In the genomic region with DNA sequence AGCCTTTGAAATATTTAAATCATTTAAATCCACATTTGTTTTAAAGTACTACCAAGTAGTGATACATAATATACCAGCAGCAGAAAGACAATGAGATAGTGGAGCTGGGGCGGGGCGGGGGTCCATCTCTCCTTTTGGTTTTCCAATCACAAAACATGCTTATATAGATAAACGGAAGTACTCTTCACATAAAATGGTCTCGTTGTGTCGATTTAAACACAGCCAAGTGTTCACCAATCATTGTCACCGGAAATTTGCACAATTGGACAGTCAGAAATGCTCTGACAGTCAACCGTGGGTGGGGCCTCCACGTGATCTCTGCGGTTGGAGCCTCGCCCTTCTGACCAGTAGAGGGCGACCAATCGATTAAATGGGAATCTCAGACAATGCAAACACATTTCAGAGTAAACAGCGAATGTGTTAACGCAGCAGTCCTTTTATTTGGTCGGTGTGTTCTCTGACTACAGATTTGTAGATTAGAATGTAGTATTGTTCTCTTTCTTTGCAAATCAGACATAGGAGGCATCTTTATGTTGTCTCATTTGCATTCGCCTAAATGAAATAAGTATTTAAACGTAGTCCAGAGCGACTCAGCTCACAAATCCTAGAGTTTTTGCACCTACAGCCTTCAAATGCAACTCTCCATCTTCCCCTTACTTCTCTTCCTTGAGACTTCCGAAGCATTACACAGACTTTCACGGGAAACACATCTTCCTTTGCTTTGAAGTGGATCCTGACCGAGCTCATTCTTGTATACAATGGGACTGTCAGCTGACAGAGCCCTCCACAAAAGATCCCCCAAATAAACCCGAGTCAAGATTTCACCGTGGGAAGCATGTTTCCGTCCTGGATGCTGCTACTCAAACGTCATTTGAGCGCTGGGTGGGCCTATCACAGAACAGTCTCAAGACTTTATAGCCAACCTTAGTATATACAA, we compare ENCODE assay signal across 8 mouse cellular contexts. TPM values are rescaled to one million over a fixed set of nuclear protein-coding genes. Genes with fewer than 3 reads are reported as not detected.
DNase-seq lines count a peak whose midpoint lies in the region; ATAC-seq and TF ChIP-seq lines count a peak whose summit lies in the region.

No protein-coding gene starts in this region.

- H3K4me1 ChIP-seq in bone marrow macrophage, adult 2 months (ENCODE audit: control insufficient read depth, insufficient read depth, low read length) = peaks cover 7% of the 10 kb centered on the region
- no peaks in the 10 kb centered on the region for H3K4me1 ChIP-seq in embryonic fibroblast, embryonic 13.5 days (ENCODE audit: control insufficient read depth, insufficient read depth, low read length)
- H3K4me1 ChIP-seq in kidney, embryonic 14.5 days (ENCODE audit: control insufficient read depth, insufficient read depth, low read length) = peaks cover 13% of the 10 kb centered on the region; the same call in 1 of the 2 replicates
- peaks cover 40% of the 10 kb centered on the region for H3K4me1 ChIP-seq in limb, embryonic 15.5 days

- H3K9ac ChIP-seq in kidney, embryonic 14.5 days (ENCODE audit: low read depth, low read length) = peak overlapping the region; percentile 25; the same call in 1 of the 2 replicates
- 0 out of 2 replicates have a peak overlapping the region, but pooled peaks have one; percentile 24 for H3K9ac ChIP-seq in limb, embryonic 15.5 days

- no peaks in the 10 kb centered on the region for H3K36me3 ChIP-seq in kidney, embryonic 14.5 days (ENCODE audit: control insufficient read depth, insufficient read depth, low read length)
- H3K36me3 ChIP-seq in limb, embryonic 15.5 days = no peaks in the 10 kb centered on the region

- H3K27ac ChIP-seq in bone marrow macrophage, adult 2 months (ENCODE audit: insufficient read depth, low read depth, low read length) = peak overlapping the region; percentile 59
- H3K27ac ChIP-seq in embryonic fibroblast, embryonic 13.5 days (ENCODE audit: insufficient read depth, low read length) = peak overlapping the region; percentile 45; the same call in 1 of the 2 replicates
- H3K27ac ChIP-seq in kidney, embryonic 14.5 days (ENCODE audit: low read depth, low read length) = peak overlapping the region; percentile 62; the same call in 1 of the 2 replicates
- peak overlapping the region; percentile 90 for H3K27ac ChIP-seq in limb, embryonic 15.5 days

- peak; percentile 64 for TF ChIP-seq CTCF in bone marrow macrophage, adult 2 months (IDR thresholded peaks at IDR 0.05; ENCODE audit: low read depth, low read length)
- TF ChIP-seq CTCF in embryonic fibroblast, embryonic 13.5 days (IDR thresholded peaks at IDR 0.05; ENCODE audit: borderline replicate concordance, insufficient read depth, low read length) = peak; percentile 56; the same call in 1 of the 2 replicates

- H3K9me3 ChIP-seq in kidney, embryonic 14.5 days (ENCODE audit: control insufficient read depth, low read length) = no peaks in the 10 kb centered on the region
- H3K9me3 ChIP-seq in limb, embryonic 15.5 days = no peaks in the 10 kb centered on the region

- H3K4me3 ChIP-seq in bone marrow macrophage, adult 2 months (ENCODE audit: insufficient read depth, low read length) = peak overlapping the region; percentile 60
- peak overlapping the region; percentile 49 for H3K4me3 ChIP-seq in embryonic fibroblast, embryonic 13.5 days (ENCODE audit: insufficient read depth, low read length)
- H3K4me3 ChIP-seq in kidney, embryonic 14.5 days (ENCODE audit: low read length) = peak overlapping the region; percentile 38
- H3K4me3 ChIP-seq in limb, embryonic 15.5 days = peak overlapping the region; percentile 50

- DNase-seq in A20 (ENCODE audit: low read depth, low spot score) = peak; percentile 95
- DNase-seq in heart, adult 9 months (ENCODE audit: low spot score in 2 of 2) = peak; percentile 87 to 92
- DNase-seq in monocyte, adult 2 months (ENCODE audit: low read depth in 1 of 2, low spot score in 2 of 2) = peak; percentile 86 to 89
- peak; percentile 89 to 93 for DNase-seq in spleen, postnatal 36 days (ENCODE audit: low spot score in 2 of 2)

- ATAC-seq in kidney, embryonic 14.5 days (ENCODE audit: low FRiP score, low TSS enrichment) = peak; percentile 77
- ATAC-seq in limb, embryonic 15.5 days (ENCODE audit: insufficient number of reproducible peaks, low FRiP score, low TSS enrichment, low read depth) = peak; percentile 46; the same call in 1 of the 2 replicates

- H3K27me3 ChIP-seq in kidney, embryonic 14.5 days (ENCODE audit: control insufficient read depth, insufficient read depth, low read length) = no peaks in the 10 kb centered on the region
- H3K27me3 ChIP-seq in limb, embryonic 15.5 days = no peaks in the 10 kb centered on the region

- H3K4me2 ChIP-seq in kidney, embryonic 14.5 days (replicated peaks; ENCODE audit: low read depth, low read length) = peak overlapping the region; percentile 52
- H3K4me2 ChIP-seq in limb, embryonic 15.5 days = peak overlapping the region; percentile 78

- TF ChIP-seq POLR2A in bone marrow macrophage, adult 2 months (IDR thresholded peaks at IDR 0.05; ENCODE audit: borderline replicate concordance, low read depth, low read length) = no peak
- no peak for TF ChIP-seq POLR2A in embryonic fibroblast, embryonic 13.5 days (IDR thresholded peaks at IDR 0.05; ENCODE audit: low read depth, low read length)

- WGBS in kidney, embryonic 14.5 days = 19% methylated on average over 26 of the region's 26 CpGs
- 18% methylated on average over 26 of the region's 26 CpGs for WGBS in limb, embryonic 15.5 days

RNA-seq across cellular contexts. Expression of a gene that starts 8.3 kb away (rescaled TPM):
- not detected in 2 replicates for polyA plus RNA-seq in bone marrow macrophage, adult 2 months (2012; ENCODE audit: insufficient read depth, insufficient read length, missing spikeins)
- not detected in 2 replicates for polyA plus RNA-seq in embryonic fibroblast, embryonic 13.5 days (2011; ENCODE audit: insufficient read length, low read depth, missing spikeins)
- polyA plus RNA-seq in kidney, embryonic 14.5 days (2014; fragmentation: Nextera tagmentation; extraction: Ambion mirVana) = 0.37 and 0.41 TPM in 2 replicates
- 0.67 and 1.2 TPM in 2 replicates for polyA plus RNA-seq in limb, embryonic 15.5 days (2015; fragmentation: Nextera tagmentation; extraction: Ambion mirVana)

RNA-seq across cellular contexts. Expression of a gene that starts 38.1 kb away (rescaled TPM):
- polyA plus RNA-seq in bone marrow macrophage, adult 2 months (2012; ENCODE audit: insufficient read depth, insufficient read length, missing spikeins) = 3.8 and 9.5 TPM in 2 replicates
- 7.2 and 7.7 TPM in 2 replicates for polyA plus RNA-seq in embryonic fibroblast, embryonic 13.5 days (2011; ENCODE audit: insufficient read length, low read depth, missing spikeins)
- polyA plus RNA-seq in kidney, embryonic 14.5 days (2014; fragmentation: Nextera tagmentation; extraction: Ambion mirVana) = 15.8 and 21.5 TPM in 2 replicates
- 12.6 and 13.7 TPM in 2 replicates for polyA plus RNA-seq in limb, embryonic 15.5 days (2015; fragmentation: Nextera tagmentation; extraction: Ambion mirVana)

RNA-seq across cellular contexts. Expression of a gene that starts 38.2 kb away (rescaled TPM):
- 2.9 and 5.6 TPM in 2 replicates for polyA plus RNA-seq in bone marrow macrophage, adult 2 months (2012; ENCODE audit: insufficient read depth, insufficient read length, missing spikeins)
- 8.0 and 9.4 TPM in 2 replicates for polyA plus RNA-seq in embryonic fibroblast, embryonic 13.5 days (2011; ENCODE audit: insufficient read length, low read depth, missing spikeins)
- 14.7 TPM in 2 replicates for polyA plus RNA-seq in kidney, embryonic 14.5 days (2014; fragmentation: Nextera tagmentation; extraction: Ambion mirVana)
- 7.8 and 9.9 TPM in 2 replicates for polyA plus RNA-seq in limb, embryonic 15.5 days (2015; fragmentation: Nextera tagmentation; extraction: Ambion mirVana)

Comparison
In these comparisons a context has a peak if more than half of its experiments do, and no peak if none do; other contexts are left out.
1. Peak in every context shown above with its lines: DNase-seq, ATAC-seq, H3K4me3 ChIP-seq and H3K27ac ChIP-seq.